Mouse (Mus musculus): ENCODE measurements around the gene Anp32b. TPM values are rescaled to one million over a fixed set of nuclear protein-coding genes. Genes with fewer than 3 reads are reported as not detected.

Anp32b gene
- polyA plus RNA-seq, 1 experiment from 2014 or later = 284 TPM

DNA sequence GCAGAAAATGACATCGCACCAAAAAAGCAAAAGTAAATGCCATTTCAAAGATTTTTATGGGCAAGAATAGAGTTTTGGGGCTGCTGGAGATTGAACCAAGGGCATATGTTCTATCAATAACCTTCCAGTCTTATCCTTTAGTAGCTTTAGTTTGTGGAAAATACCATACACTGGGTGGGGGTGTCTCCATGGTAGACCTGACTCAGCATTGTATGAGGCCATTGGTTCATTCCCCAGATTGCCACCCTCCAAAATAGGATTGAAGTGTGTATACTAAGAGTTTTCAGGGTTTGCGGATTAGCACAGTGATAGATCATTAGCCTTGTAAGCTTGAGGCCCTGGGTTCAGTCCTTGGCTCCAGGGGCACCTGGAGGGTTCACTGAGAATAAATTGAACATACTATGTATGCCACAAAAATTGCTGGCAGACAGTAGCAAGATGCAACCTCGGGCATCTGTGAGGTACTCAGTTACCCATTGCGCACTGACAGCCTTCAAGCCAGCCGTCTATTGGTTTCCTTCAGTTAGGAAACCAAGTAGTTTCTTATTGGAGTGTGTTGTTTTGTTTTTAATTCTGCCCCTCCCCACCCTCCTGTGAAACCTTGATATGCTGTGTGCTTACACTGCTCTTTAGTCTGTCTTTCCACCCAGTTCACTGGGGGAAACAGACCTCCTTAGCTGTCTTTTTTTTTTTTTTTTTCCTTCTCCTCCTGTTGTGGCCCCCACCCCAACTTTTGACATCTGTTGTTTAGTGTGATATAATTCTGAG, 3.6 kb downstream of the Anp32b start:
- Histone ChIP-seq H3K4me1 (peaks cover 52% of the 10 kb centered on the region), H3K4me2 (replicated peaks) (peak overlapping the region; percentile 83), H3K36me3 (peaks cover 11% of the 10 kb centered on the region; the same call in 1 of the 2 replicates), H3K27ac (no peak overlapping the region), H3K4me3 (no peak overlapping the region), H3K9ac (no peak overlapping the region), H3K9me3 (no peaks in the 10 kb centered on the region), H3K27me3 (no peaks in the 10 kb centered on the region)
- WGBS = 76% methylated on average over 5 of the region's 5 CpGs
- no peak for ATAC-seq (ENCODE audit: low FRiP score, low read depth)

- peaks cover 29% of the 10 kb centered on the region for H3K36me3 ChIP-seq
- WGBS = 65% methylated on average over 4 of the region's 4 CpGs
- H3K27ac ChIP-seq = no peak overlapping the region
- H3K4me1 ChIP-seq = peaks cover 47% of the 10 kb centered on the region
- 0 out of 2 replicates have a peak overlapping the region, but pooled peaks have one; percentile 25 for H3K9ac ChIP-seq
- H3K9me3 ChIP-seq = no peaks in the 10 kb centered on the region
- no peaks in the 10 kb centered on the region for H3K27me3 ChIP-seq
- no peak for ATAC-seq (ENCODE audit: low FRiP score, low read depth)
- H3K4me2 ChIP-seq (replicated peaks) = no peak overlapping the region
- H3K4me3 ChIP-seq = no peak overlapping the region
Observed at GRCm38 (mm10) chr4:46456762-46457161, 6.1 kb downstream of the Anp32b start.

- peaks cover 31% of the 10 kb centered on the region for H3K36me3 ChIP-seq
- no peak for ATAC-seq (ENCODE audit: low FRiP score, low read depth)
- 96% methylated on average over 3 of the region's 3 CpGs for whole genome bisulfite sequencing
- no peak overlapping the region for H3K4me2 ChIP-seq (replicated peaks)
- no peak overlapping the region for H3K9ac ChIP-seq
- no peaks in the 10 kb centered on the region for H3K27me3 ChIP-seq
- H3K27ac ChIP-seq = no peak overlapping the region
- no peak overlapping the region for H3K4me3 ChIP-seq
- H3K4me1 ChIP-seq = peaks cover 47% of the 10 kb centered on the region
- H3K9me3 ChIP-seq = no peaks in the 10 kb centered on the region
Observed at GRCm38 (mm10) chr4:46457186-46457585, 6.5 kb downstream of the Anp32b start.

GRCm38 (mm10) chr4:46458411-46458810, 7.7 kb downstream of the Anp32b start:
- no peaks in the 10 kb centered on the region for H3K27me3 ChIP-seq
- no peak overlapping the region for H3K4me2 ChIP-seq (replicated peaks)
- H3K36me3 ChIP-seq = peaks cover 43% of the 10 kb centered on the region
- no peak for ATAC-seq (ENCODE audit: low FRiP score, low read depth)
- H3K4me1 ChIP-seq = peaks cover 39% of the 10 kb centered on the region
- no peak overlapping the region for H3K4me3 ChIP-seq
- no peak overlapping the region for H3K27ac ChIP-seq
- no peak overlapping the region for H3K9ac ChIP-seq
- no peaks in the 10 kb centered on the region for H3K9me3 ChIP-seq
- WGBS = 91% methylated on average over 2 of the region's 2 CpGs

DNA sequence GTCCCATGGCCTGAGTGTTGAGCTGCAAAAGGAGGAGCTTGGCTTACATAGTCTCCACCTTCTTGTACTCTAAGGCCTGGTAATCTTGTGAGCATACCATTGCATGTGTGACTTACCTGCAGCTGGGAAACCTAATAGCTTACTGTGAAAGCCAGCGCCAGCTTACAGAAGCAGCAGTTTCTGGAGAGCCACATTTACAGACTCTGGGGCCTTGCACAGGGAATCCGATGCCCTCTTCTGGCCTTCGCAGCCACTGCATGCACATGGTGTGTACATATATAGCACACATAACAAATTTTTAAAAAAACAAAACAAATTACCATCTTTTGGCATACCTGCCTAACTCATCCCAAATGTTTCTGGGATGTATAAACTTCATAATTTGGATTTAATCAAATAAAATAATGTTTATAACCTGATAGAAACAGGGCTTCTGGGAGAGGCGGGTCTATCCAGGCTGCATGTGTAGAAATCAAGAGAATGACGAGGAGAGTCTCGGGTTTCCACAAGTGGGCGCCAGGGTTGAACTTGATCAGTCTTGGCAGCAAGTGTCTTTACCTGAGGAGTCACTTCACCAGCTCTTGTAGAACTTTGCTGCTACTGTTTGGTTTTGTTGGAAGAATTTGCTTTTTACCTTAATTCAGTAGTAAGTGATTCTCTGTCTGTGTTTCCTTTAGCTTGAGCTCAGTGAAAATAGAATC, 12.6 kb downstream of the Anp32b start:
- Histone ChIP-seq H3K9ac (no peak overlapping the region), H3K36me3 (peaks cover 80% of the 10 kb centered on the region), H3K4me3 (no peak overlapping the region), H3K9me3 (no peaks in the 10 kb centered on the region), H3K4me1 (no peaks in the 10 kb centered on the region; the same call in 1 of the 2 replicates), H3K4me2 (replicated peaks) (no peak overlapping the region), H3K27me3 (no peaks in the 10 kb centered on the region), H3K27ac (no peak overlapping the region)
- 81% methylated on average over 7 of the region's 7 CpGs for WGBS
- ATAC-seq (ENCODE audit: low FRiP score, low read depth) = no peak

DNA sequence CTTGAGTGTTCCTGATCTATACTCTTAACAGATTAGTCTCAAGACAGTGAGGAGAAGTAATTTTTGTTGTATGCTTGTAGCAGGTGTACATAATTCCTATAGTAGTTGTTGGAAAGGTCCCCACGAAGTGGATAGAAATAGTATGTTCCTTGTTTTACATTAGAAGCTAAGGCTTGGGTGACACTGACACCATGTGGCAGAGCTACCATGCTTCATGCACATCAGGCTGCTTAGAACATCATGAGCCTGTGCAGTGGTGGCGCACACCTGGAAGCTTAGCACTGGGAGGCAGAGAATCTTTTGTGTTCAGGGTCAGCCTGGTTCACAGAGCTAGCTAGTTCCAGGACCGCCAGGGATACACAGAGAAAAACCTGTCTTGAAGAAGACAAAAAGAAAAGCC, 15.0 kb downstream of the Anp32b start:
- no peak for ATAC-seq (ENCODE audit: low FRiP score, low read depth)

GRCm38 (mm10) chr4:46475101-46475500, 24.4 kb downstream of the Anp32b start:
- 98% methylated on average over 5 of the region's 5 CpGs for WGBS
- H3K27ac ChIP-seq = no peak overlapping the region
- no peak overlapping the region for H3K4me3 ChIP-seq
- no peak for ATAC-seq (ENCODE audit: low FRiP score, low read depth)
- H3K4me1 ChIP-seq = no peaks in the 10 kb centered on the region
- H3K36me3 ChIP-seq = peaks cover 84% of the 10 kb centered on the region
- H3K9me3 ChIP-seq = no peaks in the 10 kb centered on the region
- no peak overlapping the region for H3K4me2 ChIP-seq (replicated peaks)
- no peak overlapping the region for H3K9ac ChIP-seq
- no peaks in the 10 kb centered on the region for H3K27me3 ChIP-seq

More for the DNA sequence above, 15.0 kb downstream of the Anp32b start:
- WGBS = 89% methylated on average over 3 of the region's 3 CpGs
- Histone ChIP-seq H3K27ac (no peak overlapping the region), H3K36me3 (peaks cover 96% of the 10 kb centered on the region), H3K4me1 (no peaks in the 10 kb centered on the region), H3K4me2 (replicated peaks) (no peak overlapping the region), H3K9ac (no peak overlapping the region), H3K9me3 (no peaks in the 10 kb centered on the region), H3K4me3 (no peak overlapping the region), H3K27me3 (no peaks in the 10 kb centered on the region)

DNA sequence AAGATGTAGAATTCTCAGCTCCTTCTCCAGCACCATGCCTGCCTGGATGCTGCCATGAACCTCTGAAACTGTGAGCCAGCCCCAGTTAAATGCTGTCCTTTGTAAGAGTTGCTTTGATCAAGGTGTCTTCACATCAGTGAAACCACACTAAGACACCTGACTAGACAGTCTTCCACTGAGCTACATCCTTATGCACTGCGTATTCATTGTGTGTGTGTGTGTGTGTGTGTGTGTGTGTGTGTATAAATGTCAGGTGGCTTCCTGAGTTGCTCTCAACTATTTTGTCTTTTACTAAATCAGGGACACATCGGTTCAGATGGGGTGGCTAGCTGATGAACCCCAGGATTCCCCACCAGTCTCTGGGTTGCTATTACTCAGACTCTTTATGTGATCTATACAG, 28.4 kb downstream of the Anp32b start:
- no peak for ATAC-seq (ENCODE audit: low FRiP score, low read depth)
- no peak overlapping the region for H3K4me3 ChIP-seq
- no peaks in the 10 kb centered on the region for H3K9me3 ChIP-seq
- 89% methylated on average over 2 of the region's 2 CpGs for WGBS
- H3K36me3 ChIP-seq = peaks cover 48% of the 10 kb centered on the region
- H3K9ac ChIP-seq = no peak overlapping the region
- H3K4me2 ChIP-seq (replicated peaks) = no peak overlapping the region
- no peaks in the 10 kb centered on the region for H3K27me3 ChIP-seq
- H3K4me1 ChIP-seq = no peaks in the 10 kb centered on the region
- no peak overlapping the region for H3K27ac ChIP-seq

- ATAC-seq (ENCODE audit: low FRiP score, low read depth) = no peak
- no peak overlapping the region for H3K27ac ChIP-seq
- no peaks in the 10 kb centered on the region for H3K36me3 ChIP-seq
- 48% methylated on average over 14 of the region's 14 CpGs for WGBS
- H3K4me3 ChIP-seq = no peak overlapping the region
- H3K4me2 ChIP-seq (replicated peaks) = no peak overlapping the region
- no peak overlapping the region for H3K9ac ChIP-seq
- no peaks in the 10 kb centered on the region for H3K9me3 ChIP-seq
- peaks cover 15% of the 10 kb centered on the region for H3K4me1 ChIP-seq
- no peaks in the 10 kb centered on the region for H3K27me3 ChIP-seq
Observed at GRCm38 (mm10) chr4:46485696-46486417, 35.2 kb downstream of the Anp32b start.

GRCm38 (mm10) chr4:46487348-46487747, 36.6 kb downstream of the Anp32b start:
- Histone ChIP-seq H3K9ac (no peak overlapping the region), H3K9me3 (no peaks in the 10 kb centered on the region), H3K27me3 (no peaks in the 10 kb centered on the region), H3K4me2 (replicated peaks) (no peak overlapping the region), H3K27ac (no peak overlapping the region), H3K36me3 (peaks cover 7% of the 10 kb centered on the region; the same call in 1 of the 2 replicates), H3K4me1 (peaks cover 16% of the 10 kb centered on the region), H3K4me3 (no peak overlapping the region)
- WGBS = 88% methylated on average over 5 of the region's 5 CpGs
- ATAC-seq (ENCODE audit: low FRiP score, low read depth) = no peak

DNA sequence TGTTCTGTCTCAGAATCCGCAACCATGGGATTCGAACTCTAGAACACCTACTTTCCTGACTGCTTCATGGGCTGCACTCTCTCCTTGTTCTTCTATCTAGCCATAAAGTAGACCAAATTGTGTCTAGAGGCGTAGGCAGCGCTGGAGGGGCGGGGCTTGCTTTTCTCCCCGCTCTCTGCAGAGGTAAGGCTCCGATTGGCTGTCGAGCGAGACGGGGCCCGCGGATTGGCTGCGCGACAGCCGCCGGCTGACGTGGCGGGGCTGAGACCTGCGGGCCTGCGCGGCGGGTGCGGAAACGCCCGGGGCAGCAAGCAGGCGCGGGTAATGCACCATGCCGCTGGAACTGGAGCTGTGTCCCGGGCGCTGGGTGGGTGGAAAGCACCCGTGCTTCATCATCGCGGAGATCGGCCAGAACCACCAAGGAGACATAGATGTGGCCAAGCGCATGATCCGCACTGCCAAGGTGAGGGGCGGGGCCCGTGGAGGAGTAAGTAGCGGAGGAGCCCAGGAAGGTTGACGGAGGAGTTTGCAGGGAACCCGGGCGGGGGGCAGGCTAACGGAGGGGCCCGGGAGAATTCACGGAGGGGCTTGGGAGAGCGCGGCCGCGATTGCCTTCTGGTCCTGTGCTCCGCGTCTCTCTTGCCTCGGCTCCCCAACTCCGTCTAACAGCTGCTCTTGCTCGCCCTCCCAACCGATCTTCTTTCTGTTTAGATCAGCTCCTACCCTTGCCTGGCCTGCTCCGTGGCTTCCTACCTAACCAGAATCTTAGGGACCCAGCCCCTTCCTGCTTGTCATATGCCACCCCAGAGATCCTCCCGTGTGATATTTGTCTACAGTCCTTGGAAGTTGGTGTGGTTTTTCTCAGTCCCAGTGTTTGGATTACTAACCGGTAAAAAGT, 38.6 kb downstream of the Anp32b start, which contains the start of gene Nans:
Gene Nans, plus strand, starts transcription at position 221 of the 898 bp plus-strand sequence.
- peak within 1 kb of the TSS; percentile 72 for H3K4me2 ChIP-seq (replicated peaks)
- peak within 1 kb of the TSS; percentile 79 for H3K4me3 ChIP-seq
- no peaks in the 10 kb centered on the region for H3K27me3 ChIP-seq
- peaks cover 16% of the 10 kb centered on the region for H3K4me1 ChIP-seq
- H3K9me3 ChIP-seq = no peaks in the 10 kb centered on the region
- H3K9ac ChIP-seq = peak within 1 kb of the TSS; percentile 89
- peak within 1 kb of the TSS; percentile 35 for H3K27ac ChIP-seq
- ATAC-seq (ENCODE audit: low FRiP score, low read depth) = peak; percentile 97
- peaks cover 27% of the 10 kb centered on the region for H3K36me3 ChIP-seq
- under 1% methylated on average over 57 of the region's 58 CpGs for WGBS

Data from limb, embryonic 13.5 days (tissue).